Mouse (Mus musculus) thymus, adult 2 months (tissue): ENCODE measurements around the gene Rps6ka2.

Experiments used
- CTCF ChIP-seq: fragments of 200-500 bp; IDR thresholded peaks from 2 replicates; pipeline ENCODE4 v1.5.1; 2012; ENCODE audit warnings: mild to moderate bottlenecking, control low read depth, low read length, moderate library complexity, borderline replicate concordance; ENCODE audit not compliant: control insufficient read depth, poor library complexity, insufficient read depth; ENCODE audit errors: extremely low read depth
- POLR2A ChIP-seq: fragments of 200-500 bp; IDR thresholded peaks from 2 replicates; pipeline ENCODE4 v1.6.1; 2012; ENCODE audit warnings: mild to moderate bottlenecking, low read length, control low read depth, moderate library complexity; ENCODE audit not compliant: control insufficient read depth, poor library complexity, insufficient read depth; ENCODE audit errors: extremely low read depth

- no peak for TF ChIP-seq CTCF
- TF ChIP-seq POLR2A, result no peak
These were observed 103.1 kb downstream of the Rps6ka2 start for GRCm38 (mm10) chr17:7273054-7273453.
